Mouse (Mus musculus) midbrain, embryonic 12.5 days (tissue): ENCODE results near the gene Gm6588. TPM values are rescaled to one million over a fixed set of nuclear protein-coding genes. Genes with fewer than 3 reads are reported as not detected.
"Not testable (repeated sequence)": the region's sequence is repeated elsewhere in the genome, so short reads cannot be mapped to it uniquely, and the experiment has no call there.

Experiments
- ATAC-seq: fragments of 200-750 bp; cut with Nextera tagmentation; 2 replicates; pipeline ENCODE4 v1.8.0; 2017; ENCODE audit warnings: low read depth, moderate TSS enrichment, moderate library complexity; ENCODE audit not compliant: low FRiP score
- H3K27ac ChIP-seq: fragments of 300-500 bp; sonication (generic); replicated peaks from 2 replicates; pipeline ENCODE4 v1.5.1; 2016; ENCODE audit warnings: mild to moderate bottlenecking
- H3K27me3 ChIP-seq: fragments of 300-500 bp; sonication (generic); 2 replicates; pipeline ENCODE4 v1.6.1; 2016; ENCODE audit warnings: mild to moderate bottlenecking
- H3K36me3 ChIP-seq: fragments of 300-500 bp; sonication (generic); 2 replicates; pipeline ENCODE4 v1.6.1; 2016
- H3K4me1 ChIP-seq: fragments of 300-500 bp; sonication (generic); 2 replicates; pipeline ENCODE4 v1.6.1; 2016
- H3K4me2 ChIP-seq: fragments of 300-500 bp; sonication (generic); replicated peaks from 2 replicates; pipeline ENCODE4 v1.6.1; 2016; ENCODE audit warnings: mild to moderate bottlenecking, moderate library complexity
- H3K4me3 ChIP-seq: fragments of 300-500 bp; sonication (generic); 2 replicates; pipeline ENCODE4 v1.5.1; 2016; ENCODE audit warnings: mild to moderate bottlenecking
- H3K9ac ChIP-seq: fragments of 300-500 bp; sonication (generic); replicated peaks from 2 replicates; pipeline ENCODE4 v1.6.1; 2016; ENCODE audit warnings: mild to moderate bottlenecking, moderate library complexity
- H3K9me3 ChIP-seq: fragments of 300-500 bp; sonication (generic); 2 replicates; pipeline ENCODE4 v1.6.1; 2016; ENCODE audit warnings: mild to moderate bottlenecking
- WGBS: fragments of 180-500 bp; shearing (Covaris S2); methylation state at CpG from one replicate; pipeline ENCODE4 v1.1.7; 2016; 5-methylcytosine and 5-hydroxymethylcytosine counted together
- polyA plus RNA-seq: library from polyadenylated mRNA; unstranded; fragments of >200 nt; fragmentation: Nextera tagmentation; extraction: Ambion mirVana; gene quantifications from 2 replicates; pipeline ENCODE4 v1.2.1, GENCODE M21; 2016

The Gm6588 gene
- polyA plus RNA-seq, result 0.42 and 0.58 TPM in 2 replicates

- no peak within 1 kb of the TSS for H3K27ac ChIP-seq
- no peaks in the 10 kb centered on the region for H3K9me3 ChIP-seq
- H3K4me3 ChIP-seq, result no peak within 1 kb of the TSS
- H3K27me3 ChIP-seq, result peaks cover 15% of the 10 kb centered on the region; the same call in 1 of the 2 replicates
- H3K9ac ChIP-seq, result no peak within 1 kb of the TSS
- H3K36me3 ChIP-seq, result no peaks in the 10 kb centered on the region
- 73% methylated on average over 17 of the region's 18 CpGs for WGBS
- no peaks in the 10 kb centered on the region for H3K4me1 ChIP-seq
- no peak within 1 kb of the TSS for H3K4me2 ChIP-seq
- no peak for ATAC-seq
Observed at GRCm38 (mm10) chr5:112448747-112449440, at the start of gene Gm6588. Gene Gm6588 (plus strand): TSS chr5:112449426.

DNA sequence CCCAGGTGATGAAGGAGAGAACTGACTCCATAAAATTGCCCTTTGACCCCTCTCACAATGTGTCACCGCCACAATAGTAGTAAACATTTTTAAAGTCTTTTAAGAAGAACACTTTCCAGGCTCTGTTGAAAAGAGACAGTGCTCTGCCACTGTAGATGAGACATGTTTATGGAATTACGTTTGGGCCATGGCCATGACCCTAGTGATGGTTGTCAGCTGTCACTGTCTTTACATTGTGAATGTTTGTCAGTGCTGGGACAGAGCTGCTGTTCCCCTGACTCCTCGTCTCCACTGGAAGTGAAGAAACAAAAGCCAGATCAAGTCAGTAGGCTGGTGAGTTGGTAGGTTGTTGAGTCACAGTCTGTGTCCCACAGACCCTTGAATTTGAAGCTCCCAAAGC, 46.8 kb upstream of the Gm6588 start:
- H3K4me1 ChIP-seq, result no peaks in the 10 kb centered on the region
- H3K4me3 ChIP-seq, result no peak overlapping the region
- no peak overlapping the region for H3K27ac ChIP-seq
- no peaks in the 10 kb centered on the region for H3K36me3 ChIP-seq
- WGBS, result 64% methylated on average over 3 of the region's 3 CpGs
- H3K4me2 ChIP-seq, result no peak overlapping the region
- H3K9me3 ChIP-seq, result no peaks in the 10 kb centered on the region
- no peak for ATAC-seq
- H3K9ac ChIP-seq, result no peak overlapping the region
- H3K27me3 ChIP-seq, result no peaks in the 10 kb centered on the region

DNA sequence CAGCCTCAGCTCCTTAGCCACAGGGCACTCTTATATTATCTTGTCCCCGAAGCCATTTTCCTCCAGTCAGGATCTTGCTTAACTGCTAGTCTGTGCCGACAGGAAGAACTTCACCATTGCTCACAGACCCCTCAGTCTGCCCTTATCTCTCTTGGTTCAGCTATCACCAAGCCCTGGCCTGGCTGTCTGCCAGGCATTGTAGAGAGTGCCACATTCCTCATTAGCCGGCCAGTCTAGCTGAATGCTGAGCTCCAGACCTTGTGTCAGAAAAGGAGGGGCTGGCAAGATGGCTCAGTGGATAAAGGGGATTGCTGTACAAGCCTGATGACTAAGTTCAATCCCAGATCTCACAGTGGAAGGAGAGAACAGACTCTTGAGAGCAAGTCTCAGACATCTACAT, 43.2 kb upstream of the Gm6588 start:
- Histone ChIP-seq H3K4me3 (no peak overlapping the region), H3K9me3 (no peaks in the 10 kb centered on the region), H3K4me1 (peaks cover 12% of the 10 kb centered on the region), H3K9ac (no peak overlapping the region), H3K36me3 (no peaks in the 10 kb centered on the region), H3K4me2 (no peak overlapping the region), H3K27ac (no peak overlapping the region), H3K27me3 (no peaks in the 10 kb centered on the region)
- no peak for ATAC-seq
- 82% methylated on average over 3 of the region's 3 CpGs for whole genome bisulfite sequencing

DNA sequence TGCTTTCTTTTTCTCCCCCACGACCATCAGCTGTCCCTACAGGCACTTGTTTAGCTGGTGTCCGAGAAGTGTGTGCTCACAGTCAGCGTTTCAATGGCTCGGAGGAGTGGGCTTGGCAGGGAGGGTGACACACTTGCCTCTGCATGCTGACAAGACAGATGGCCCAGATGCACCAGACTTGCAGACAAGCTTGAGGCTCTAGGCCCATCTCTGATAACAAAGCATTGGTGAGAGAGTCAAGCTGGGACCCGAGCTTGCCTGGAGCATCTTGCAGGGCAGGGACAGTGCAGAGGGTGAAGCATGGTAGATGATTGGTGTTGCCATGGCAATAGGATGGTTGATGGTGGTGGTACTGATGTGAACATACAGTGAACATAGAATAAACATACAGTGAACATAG, 40.0 kb upstream of the Gm6588 start:
- no peak overlapping the region; the same call in 1 of the 2 replicates for H3K9ac ChIP-seq
- H3K4me1 ChIP-seq, result peaks cover 30% of the 10 kb centered on the region
- peak overlapping the region; percentile 27; the same call in 1 of the 2 replicates for H3K27ac ChIP-seq
- no peaks in the 10 kb centered on the region for H3K9me3 ChIP-seq
- H3K4me2 ChIP-seq, result no peak overlapping the region
- no peaks in the 10 kb centered on the region for H3K36me3 ChIP-seq
- peaks cover 3% of the 10 kb centered on the region; the same call in 1 of the 2 replicates for H3K27me3 ChIP-seq
- no peak for ATAC-seq
- 74% methylated on average over 5 of the region's 5 CpGs for WGBS
- H3K4me3 ChIP-seq, result no peak overlapping the region

GRCm38 (mm10) chr5:112411072-112411471, 38.2 kb upstream of the Gm6588 start:
- Histone ChIP-seq H3K27ac (peak overlapping the region; percentile 73), H3K4me3 (no peak overlapping the region), H3K9ac (no peak overlapping the region), H3K27me3 (peaks cover 9% of the 10 kb centered on the region; the same call in 1 of the 2 replicates), H3K36me3 (no peaks in the 10 kb centered on the region), H3K4me1 (peaks cover 31% of the 10 kb centered on the region), H3K9me3 (no peaks in the 10 kb centered on the region), H3K4me2 (peak overlapping the region; percentile 30)
- WGBS, result 23% methylated on average over 11 of the region's 11 CpGs
- 0 out of 2 replicates have a peak, but pooled peaks have one; percentile 39 for ATAC-seq

DNA sequence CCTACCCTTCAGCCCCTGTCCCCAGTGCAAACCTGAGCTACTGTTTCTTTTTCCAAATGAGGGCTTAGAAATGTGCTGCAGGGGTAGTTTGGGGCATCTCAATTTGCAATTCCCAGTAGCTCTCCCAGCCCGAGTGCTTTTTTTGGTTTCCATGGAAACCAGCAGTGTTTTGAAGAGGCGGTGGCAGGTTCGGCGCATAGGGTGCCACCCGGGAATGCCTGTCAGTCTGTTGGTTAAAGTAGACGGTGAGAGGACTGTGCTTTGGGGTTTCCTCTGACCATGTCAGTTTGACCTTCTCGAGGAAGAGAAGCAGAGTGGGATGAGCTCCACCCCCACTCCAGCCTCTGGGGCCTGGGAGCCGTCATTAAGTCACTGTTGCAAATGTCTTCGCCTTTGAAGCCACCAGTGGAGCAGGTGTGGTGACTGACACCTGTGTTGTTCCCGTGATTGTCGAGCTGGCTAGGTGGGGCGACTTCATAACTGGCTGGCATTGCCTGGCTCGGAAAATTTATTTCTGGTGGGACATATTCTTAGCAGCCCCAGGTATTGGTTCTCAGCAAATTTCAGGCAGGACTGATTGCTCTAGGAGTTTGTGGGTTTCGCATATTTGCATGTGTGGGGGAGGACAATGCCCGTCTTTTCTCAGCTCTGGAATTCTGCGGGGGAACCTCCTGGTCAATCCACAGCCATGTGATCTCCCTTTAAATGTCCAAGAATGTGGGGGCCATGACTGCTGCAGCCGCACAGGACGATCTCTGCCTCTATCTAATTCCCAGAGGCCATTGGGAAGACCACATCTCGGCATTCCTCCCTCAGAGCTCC, 37.5 kb upstream of the Gm6588 start:
- Histone ChIP-seq H3K36me3 (no peaks in the 10 kb centered on the region), H3K4me2 (peak overlapping the region; percentile 30), H3K4me1 (peaks cover 37% of the 10 kb centered on the region), H3K27me3 (peaks cover 11% of the 10 kb centered on the region; the same call in 1 of the 2 replicates), H3K9me3 (no peaks in the 10 kb centered on the region), H3K4me3 (no peak overlapping the region), H3K27ac (peak overlapping the region; percentile 73), H3K9ac (no peak overlapping the region)
- 14% methylated on average over 19 of the region's 19 CpGs for WGBS
- peak; percentile 76 for ATAC-seq

DNA sequence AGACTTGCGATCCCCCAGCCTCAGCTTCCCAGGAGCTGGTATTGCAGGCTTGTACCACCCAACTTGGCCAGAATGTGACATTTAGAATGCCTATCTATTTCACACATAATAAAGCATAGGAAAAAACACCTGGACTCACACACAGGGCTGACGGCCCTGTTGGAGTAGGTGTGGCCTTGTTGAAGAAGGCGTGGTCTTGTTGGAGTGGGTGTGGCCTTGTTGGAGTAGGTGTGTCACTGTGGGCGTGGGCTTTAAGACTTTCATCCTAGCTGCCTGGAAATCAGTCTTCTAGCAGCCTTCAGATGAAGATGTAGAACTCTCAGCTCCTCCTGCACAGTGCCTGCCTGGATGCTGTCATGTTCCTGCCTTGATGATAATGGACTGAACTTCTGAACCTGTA, 36.4 kb upstream of the Gm6588 start:
- not testable (repeated sequence) for H3K4me3 ChIP-seq, H3K4me2 ChIP-seq, ATAC-seq, H3K9ac ChIP-seq, H3K36me3 ChIP-seq, H3K9me3 ChIP-seq
- H3K27me3 ChIP-seq, result peaks cover 14% of the 10 kb centered on the region; the same call in 1 of the 2 replicates
- H3K4me1 ChIP-seq, result peaks cover 43% of the 10 kb centered on the region
- 94% methylated on average over 4 of the region's 4 CpGs for WGBS
- peak overlapping the region; percentile 73 for H3K27ac ChIP-seq

GRCm38 (mm10) chr5:112416673-112417072, 32.6 kb upstream of the Gm6588 start:
- Histone ChIP-seq H3K4me1 (peaks cover 25% of the 10 kb centered on the region), H3K4me2 (0 out of 2 replicates have a peak overlapping the region, but pooled peaks have one; percentile 4), H3K9me3 (no peaks in the 10 kb centered on the region), H3K27me3 (peaks cover 40% of the 10 kb centered on the region), H3K27ac (peak overlapping the region; percentile 77), H3K9ac (no peak overlapping the region), H3K36me3 (no peaks in the 10 kb centered on the region), H3K4me3 (no peak overlapping the region)
- WGBS, result 21% methylated on average over 5 of the region's 5 CpGs
- ATAC-seq, result peak; percentile 84

DNA sequence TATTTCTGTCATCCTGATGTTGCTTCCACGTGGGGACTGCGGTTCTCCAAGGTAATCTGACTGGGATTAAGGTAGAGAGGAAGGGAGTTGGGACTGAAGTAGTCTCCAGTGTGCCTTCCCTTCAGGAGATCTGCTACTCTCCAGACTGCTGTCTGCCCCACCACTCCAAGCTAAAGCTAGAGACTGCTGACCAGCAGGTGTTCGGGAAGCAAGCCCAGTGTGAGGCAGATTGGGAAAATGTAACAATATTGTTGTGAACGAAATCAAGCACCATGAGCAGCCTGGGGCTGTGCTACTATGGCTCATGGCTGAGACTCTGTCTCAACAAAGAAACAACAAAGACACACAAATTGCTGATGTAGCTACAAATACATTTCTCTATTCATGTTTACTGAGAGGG, 31.2 kb upstream of the Gm6588 start:
- no peak overlapping the region for H3K4me2 ChIP-seq
- H3K4me3 ChIP-seq, result no peak overlapping the region
- no peaks in the 10 kb centered on the region for H3K36me3 ChIP-seq
- no peak overlapping the region for H3K27ac ChIP-seq
- no peaks in the 10 kb centered on the region for H3K9me3 ChIP-seq
- WGBS, result 50% methylated on average over 4 of the region's 4 CpGs
- peaks cover 13% of the 10 kb centered on the region for H3K4me1 ChIP-seq
- peaks cover 50% of the 10 kb centered on the region for H3K27me3 ChIP-seq
- no peak for ATAC-seq
- H3K9ac ChIP-seq, result no peak overlapping the region

- WGBS, result 32% methylated on average over 12 of the region's 12 CpGs
- H3K27me3 ChIP-seq, result peaks cover 65% of the 10 kb centered on the region
Observed at GRCm38 (mm10) chr5:112419535-112419934, 29.7 kb upstream of the Gm6588 start.

DNA sequence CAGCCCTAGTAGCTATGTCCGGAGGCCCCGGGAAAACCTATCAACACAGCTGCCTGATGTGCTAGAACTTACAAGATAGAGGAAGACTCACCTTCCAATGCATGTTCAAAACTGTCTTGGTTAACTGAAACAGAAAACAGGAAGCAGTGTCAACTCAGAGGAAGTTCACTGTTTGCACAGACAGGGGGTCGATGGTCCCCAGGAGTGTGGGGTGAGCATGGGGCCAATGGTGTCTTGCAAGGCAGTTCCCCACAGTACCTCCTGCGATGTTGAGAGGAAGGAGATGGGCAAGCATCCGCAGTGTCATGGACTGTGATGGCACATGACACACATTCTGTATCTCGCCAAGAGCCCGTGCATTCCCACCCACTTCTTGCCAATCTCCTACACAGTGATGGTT, 22.6 kb upstream of the Gm6588 start:
- Histone ChIP-seq H3K9me3 (no peaks in the 10 kb centered on the region), H3K4me1 (peaks cover 8% of the 10 kb centered on the region), H3K4me2 (no peak overlapping the region), H3K4me3 (no peak overlapping the region), H3K9ac (no peak overlapping the region), H3K27ac (no peak overlapping the region), H3K27me3 (peaks cover 88% of the 10 kb centered on the region), H3K36me3 (no peaks in the 10 kb centered on the region)
- no peak for ATAC-seq
- WGBS, result 89% methylated on average over 7 of the region's 7 CpGs

More at GRCm38 (mm10) chr5:112419535-112419934, 29.7 kb upstream of the Gm6588 start:
- no peaks in the 10 kb centered on the region for H3K36me3 ChIP-seq
- no peak overlapping the region for H3K27ac ChIP-seq
- H3K4me1 ChIP-seq, result peaks cover 13% of the 10 kb centered on the region
- H3K4me3 ChIP-seq, result no peak overlapping the region
- ATAC-seq, result no peak
- H3K9ac ChIP-seq, result no peak overlapping the region
- no peaks in the 10 kb centered on the region for H3K9me3 ChIP-seq
- H3K4me2 ChIP-seq, result peak overlapping the region; percentile 19; the same call in 1 of the 2 replicates

DNA sequence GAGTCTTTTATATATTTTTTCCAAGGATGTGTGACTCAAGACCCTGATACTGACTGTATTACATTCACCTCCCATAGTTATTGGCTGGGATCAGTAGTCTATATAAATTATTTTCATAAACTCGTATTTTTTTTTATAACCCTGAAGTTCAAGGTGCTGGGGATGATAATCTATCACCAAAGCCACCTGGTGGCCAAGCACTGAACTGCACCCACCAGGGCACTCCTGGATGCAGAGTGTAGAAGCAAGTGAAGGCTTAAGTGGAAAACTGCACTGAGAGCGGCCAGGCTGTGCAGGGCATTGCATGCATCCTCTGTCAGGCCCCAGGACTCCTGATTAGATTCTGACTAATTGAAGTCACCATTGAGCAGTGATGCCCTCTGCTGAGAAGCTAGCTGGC, 21.9 kb upstream of the Gm6588 start:
- peaks cover 15% of the 10 kb centered on the region for H3K4me1 ChIP-seq

More for the DNA sequence above, 21.9 kb upstream of the Gm6588 start:
- no peaks in the 10 kb centered on the region for H3K36me3 ChIP-seq
- no peak overlapping the region for H3K4me3 ChIP-seq
- ATAC-seq, result no peak
- no peak overlapping the region for H3K9ac ChIP-seq
- no peak overlapping the region for H3K27ac ChIP-seq
- no peak overlapping the region for H3K4me2 ChIP-seq
- no peaks in the 10 kb centered on the region for H3K9me3 ChIP-seq
- H3K27me3 ChIP-seq, result peaks cover 88% of the 10 kb centered on the region
- 47% methylated on average over 2 of the region's 2 CpGs for WGBS
